Mouse (Mus musculus): ENCODE data around the gene Lce1b. TPM values are rescaled to one million over a fixed set of nuclear protein-coding genes. Genes with fewer than 3 reads are reported as not detected.

Gene Lce1b
- polyA plus RNA-seq, 1 experiment from 2014 or later: not detected

DNA sequence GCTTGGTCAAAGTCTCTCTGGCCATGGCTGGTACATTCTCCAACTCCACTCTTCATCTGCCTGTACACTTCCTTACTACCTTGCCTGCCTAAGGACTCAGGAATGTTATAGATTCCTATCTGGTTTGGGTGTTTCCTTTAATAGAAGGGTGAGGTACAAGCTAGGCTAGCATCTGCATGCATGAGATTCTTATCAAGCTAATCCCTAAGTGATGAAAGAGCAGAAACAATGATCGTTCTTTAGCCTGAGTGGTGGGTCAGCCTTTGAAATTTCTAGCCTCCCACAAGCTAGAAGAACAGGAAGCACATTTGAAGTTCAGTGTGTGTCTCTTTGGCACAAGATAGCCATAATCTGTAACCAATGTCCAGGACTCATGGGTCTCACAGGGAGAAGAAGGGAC, 46.9 kb downstream of the Lce1b start:
- no peaks in the 10 kb centered on the region for H3K27me3 ChIP-seq
- no peaks in the 10 kb centered on the region for H3K36me3 ChIP-seq
- ATAC-seq (replicated peaks): no peak
- WGBS: 68% methylated on average over 1 of the region's 1 CpGs
- no peak overlapping the region for H3K9ac ChIP-seq (replicated peaks)
- H3K9me3 ChIP-seq: no peaks in the 10 kb centered on the region
- no peak overlapping the region for H3K4me3 ChIP-seq
- H3K4me1 ChIP-seq: no peaks in the 10 kb centered on the region
- no peak overlapping the region for H3K27ac ChIP-seq (replicated peaks)
- no peak overlapping the region for H3K4me2 ChIP-seq (replicated peaks)

DNA sequence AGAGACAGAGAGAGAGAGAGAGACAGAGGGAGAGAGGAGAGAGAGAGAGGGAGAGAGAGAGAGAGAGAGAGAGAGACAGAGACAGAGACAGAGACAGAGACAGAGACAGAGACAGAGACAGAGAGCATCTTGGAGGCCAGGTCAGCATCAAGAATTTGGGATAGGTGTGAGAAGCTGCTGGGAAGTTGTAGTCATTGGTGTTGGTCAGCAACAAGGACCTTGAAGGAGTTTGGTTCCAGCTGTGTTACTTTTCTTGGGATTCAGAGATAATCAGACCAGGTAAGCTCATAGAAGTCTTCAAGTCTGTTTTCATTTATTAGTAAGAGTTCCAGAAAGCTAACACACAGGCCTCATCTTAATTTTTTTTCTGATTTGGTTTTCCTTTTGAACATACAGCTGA, 49.3 kb downstream of the Lce1b start, which contains the start of gene 2210017I01Rik:
TSS of gene 2210017I01Rik (minus strand) at position 101 of the 400 bp plus-strand sequence.
- H3K27me3 ChIP-seq: no peaks in the 10 kb centered on the region
- no peak for ATAC-seq (replicated peaks)
- no peaks in the 10 kb centered on the region for H3K9me3 ChIP-seq
- no peaks in the 10 kb centered on the region for H3K4me1 ChIP-seq
- H3K27ac ChIP-seq (replicated peaks): no peak within 1 kb of the TSS
- H3K4me2 ChIP-seq (replicated peaks): no peak within 1 kb of the TSS
- no peak within 1 kb of the TSS for H3K4me3 ChIP-seq
- H3K9ac ChIP-seq (replicated peaks): no peak within 1 kb of the TSS
- H3K36me3 ChIP-seq: no peaks in the 10 kb centered on the region

Other genes with a start within 250 kb of the Lce1b start
- gene Sprr2i, start 248.9 kb downstream of the Lce1b start, polyA plus RNA-seq (2015; fragmentation: Nextera tagmentation; extraction: Ambion mirVana): not detected in 2 replicates
- not detected in 2 replicates for gene Sprr2j-ps, start 238.8 kb downstream of the Lce1b start, polyA plus RNA-seq (2015; fragmentation: Nextera tagmentation; extraction: Ambion mirVana)
- 6.7 and 7.1 TPM in 2 replicates for gene Gm9774, start 227.5 kb downstream of the Lce1b start, polyA plus RNA-seq (2015; fragmentation: Nextera tagmentation; extraction: Ambion mirVana)
- gene Sprr2k, start 224.3 kb downstream of the Lce1b start, polyA plus RNA-seq (2015; fragmentation: Nextera tagmentation; extraction: Ambion mirVana): not detected in 2 replicates
- gene Sprr1b, start 218.1 kb downstream of the Lce1b start, polyA plus RNA-seq (2015; fragmentation: Nextera tagmentation; extraction: Ambion mirVana): not detected in 2 replicates
- gene Sprr3, start 198.2 kb downstream of the Lce1b start, polyA plus RNA-seq (2015; fragmentation: Nextera tagmentation; extraction: Ambion mirVana): not detected in 2 replicates
- gene Sprr1a, start 171.0 kb downstream of the Lce1b start, polyA plus RNA-seq (2015; fragmentation: Nextera tagmentation; extraction: Ambion mirVana): not detected in 2 replicates
- gene Sprr4, start 156.4 kb downstream of the Lce1b start, polyA plus RNA-seq (2015; fragmentation: Nextera tagmentation; extraction: Ambion mirVana): not detected in 2 replicates
- not detected in 2 replicates for gene 2310046K23Rik, start 122.4 kb downstream of the Lce1b start, polyA plus RNA-seq (2015; fragmentation: Nextera tagmentation; extraction: Ambion mirVana)
- gene Ivl, start 83.2 kb downstream of the Lce1b start, polyA plus RNA-seq (2015; fragmentation: Nextera tagmentation; extraction: Ambion mirVana): not detected in 2 replicates
- gene Smcp, start 67.9 kb downstream of the Lce1b start, polyA plus RNA-seq (2015; fragmentation: Nextera tagmentation; extraction: Ambion mirVana): not detected in 2 replicates
- not detected in 2 replicates for gene 2210017I01Rik, start 49.4 kb downstream of the Lce1b start, polyA plus RNA-seq (2015; fragmentation: Nextera tagmentation; extraction: Ambion mirVana)
- gene Lce6a, start 35.3 kb downstream of the Lce1b start, polyA plus RNA-seq (2015; fragmentation: Nextera tagmentation; extraction: Ambion mirVana): not detected in 2 replicates
- gene Lce1a1, start 8.6 kb downstream of the Lce1b start, polyA plus RNA-seq (2015; fragmentation: Nextera tagmentation; extraction: Ambion mirVana): not detected in 2 replicates
- gene Lce1a2, start 13.4 kb upstream of the Lce1b start, polyA plus RNA-seq (2015; fragmentation: Nextera tagmentation; extraction: Ambion mirVana): not detected in 2 replicates
- not detected in 2 replicates for gene Lce1c, start 22.3 kb upstream of the Lce1b start, polyA plus RNA-seq (2015; fragmentation: Nextera tagmentation; extraction: Ambion mirVana)
- gene Lce1d, start 30.3 kb upstream of the Lce1b start, polyA plus RNA-seq (2015; fragmentation: Nextera tagmentation; extraction: Ambion mirVana): not detected in 2 replicates
- gene Lce1e, start 52.1 kb upstream of the Lce1b start, polyA plus RNA-seq (2015; fragmentation: Nextera tagmentation; extraction: Ambion mirVana): not detected in 2 replicates
- not detected in 2 replicates for gene Lce1f, start 63.4 kb upstream of the Lce1b start, polyA plus RNA-seq (2015; fragmentation: Nextera tagmentation; extraction: Ambion mirVana)
- gene Gm38119, start 82.2 kb upstream of the Lce1b start, polyA plus RNA-seq (2015; fragmentation: Nextera tagmentation; extraction: Ambion mirVana): not detected in 2 replicates
- gene Lce1g, start 95.4 kb upstream of the Lce1b start, polyA plus RNA-seq (2015; fragmentation: Nextera tagmentation; extraction: Ambion mirVana): not detected in 2 replicates
- gene Lce1h, start 108.1 kb upstream of the Lce1b start, polyA plus RNA-seq (2015; fragmentation: Nextera tagmentation; extraction: Ambion mirVana): not detected in 2 replicates
- gene Lce1i, start 122.0 kb upstream of the Lce1b start, polyA plus RNA-seq (2015; fragmentation: Nextera tagmentation; extraction: Ambion mirVana): not detected in 2 replicates
- not detected in 2 replicates for gene Lce1j, start 133.6 kb upstream of the Lce1b start, polyA plus RNA-seq (2015; fragmentation: Nextera tagmentation; extraction: Ambion mirVana)
- not detected in 2 replicates for gene Lce1k, start 151.0 kb upstream of the Lce1b start, polyA plus RNA-seq (2015; fragmentation: Nextera tagmentation; extraction: Ambion mirVana)
- gene Kprp, start 170.3 kb upstream of the Lce1b start, polyA plus RNA-seq (2015; fragmentation: Nextera tagmentation; extraction: Ambion mirVana): not detected in 2 replicates
- gene Lce1l, start 194.4 kb upstream of the Lce1b start, polyA plus RNA-seq (2015; fragmentation: Nextera tagmentation; extraction: Ambion mirVana): not detected in 2 replicates
- not detected in 2 replicates for gene 2310050C09Rik, start 213.3 kb upstream of the Lce1b start, polyA plus RNA-seq (2015; fragmentation: Nextera tagmentation; extraction: Ambion mirVana)